Mouse (Mus musculus) hindbrain, embryonic 12.5 days (tissue): ENCODE results near the gene 4930556J24Rik. TPM values are rescaled to one million over a fixed set of nuclear protein-coding genes. Genes with fewer than 3 reads are reported as not detected.
A peak's percentile ranks its signal among the peaks of the same experiment; 100 is the strongest.
"Not testable (repeated sequence)": the region's sequence is repeated elsewhere in the genome, so short reads cannot be mapped to it uniquely, and the experiment has no call there.

Experiments
- ATAC-seq: fragments of 200-750 bp; cut with Nextera tagmentation; 2 replicates; pipeline ENCODE4 v1.8.0; 2017; ENCODE audit warnings: moderate TSS enrichment; ENCODE audit not compliant: low FRiP score
- H3K27ac ChIP-seq: fragments of 300-500 bp; sonication (generic); 2 replicates; pipeline ENCODE4 v1.5.1; 2016; ENCODE audit warnings: mild to moderate bottlenecking
- H3K27me3 ChIP-seq: fragments of 300-500 bp; sonication (generic); 2 replicates; pipeline ENCODE4 v1.6.1; 2016; ENCODE audit warnings: mild to moderate bottlenecking
- H3K36me3 ChIP-seq: fragments of 300-500 bp; sonication (generic); 2 replicates; pipeline ENCODE4 v1.6.1; 2016; ENCODE audit warnings: mild to moderate bottlenecking
- H3K4me1 ChIP-seq: fragments of 300-500 bp; sonication (generic); 2 replicates; pipeline ENCODE4 v1.6.1; 2016
- H3K4me2 ChIP-seq: fragments of 300-500 bp; sonication (generic); replicated peaks from 2 replicates; pipeline ENCODE4 v1.6.1; 2016; ENCODE audit warnings: mild to moderate bottlenecking
- H3K4me3 ChIP-seq: fragments of 300-500 bp; sonication (generic); 2 replicates; pipeline ENCODE4 v1.5.1; 2016; ENCODE audit warnings: mild to moderate bottlenecking
- H3K9ac ChIP-seq: fragments of 300-500 bp; sonication (generic); 2 replicates; pipeline ENCODE4 v1.6.1; 2016; ENCODE audit warnings: mild to moderate bottlenecking, moderate library complexity
- H3K9me3 ChIP-seq: fragments of 300-500 bp; sonication (generic); replicated peaks from 2 replicates; pipeline ENCODE4 v1.6.1; 2016; ENCODE audit warnings: mild to moderate bottlenecking
- WGBS: fragments of 180-500 bp; shearing (Covaris S2); methylation state at CpG from one replicate; pipeline ENCODE4 v1.1.7; 2016; 5-methylcytosine and 5-hydroxymethylcytosine counted together
- polyA plus RNA-seq: library from polyadenylated mRNA; unstranded; fragments of >200 nt; fragmentation: Nextera tagmentation; extraction: Ambion mirVana; gene quantifications from 2 replicates; pipeline ENCODE4 v1.2.1, GENCODE M21; 2016

Gene 4930556J24Rik
- polyA plus RNA-seq, 1 experiment from 2014 or later, result 0.30 TPM

- H3K27me3 ChIP-seq, result peaks cover 11% of the 10 kb centered on the region
- H3K4me3 ChIP-seq, result peak overlapping the region; percentile 63
- H3K27ac ChIP-seq, result peak overlapping the region; percentile 66
- WGBS, result under 1% methylated on average over 64 of the region's 65 CpGs
- H3K9me3 ChIP-seq, result no peaks in the 10 kb centered on the region
- no peaks in the 10 kb centered on the region for H3K36me3 ChIP-seq
- H3K4me2 ChIP-seq, result peak overlapping the region; percentile 71
- peaks cover 38% of the 10 kb centered on the region for H3K4me1 ChIP-seq
- peak overlapping the region; percentile 75 for H3K9ac ChIP-seq
- ATAC-seq, result peak; percentile 89
These were observed 63.1 kb downstream of the 4930556J24Rik start for GRCm38 (mm10) chr11:3913316-3914108.

- H3K27ac ChIP-seq, result no peak overlapping the region
- peaks cover 11% of the 10 kb centered on the region for H3K27me3 ChIP-seq
- no peaks in the 10 kb centered on the region for H3K9me3 ChIP-seq
- peak overlapping the region; percentile 71 for H3K4me2 ChIP-seq
- no peaks in the 10 kb centered on the region for H3K36me3 ChIP-seq
- ATAC-seq, result peak; percentile 9; the same call in 1 of the 2 replicates
- H3K4me1 ChIP-seq, result peaks cover 38% of the 10 kb centered on the region
- WGBS, result 1% methylated on average over 16 of the region's 16 CpGs
- peak overlapping the region; percentile 75 for H3K9ac ChIP-seq
- peak overlapping the region; percentile 63 for H3K4me3 ChIP-seq
These were observed 63.7 kb downstream of the 4930556J24Rik start for GRCm38 (mm10) chr11:3912875-3913271.

GRCm38 (mm10) chr11:3912100-3912874, 64.3 kb downstream of the 4930556J24Rik start:
- Histone ChIP-seq H3K4me2 (peak overlapping the region; percentile 71), H3K4me3 (peak overlapping the region; percentile 63), H3K27ac (peak overlapping the region; percentile 18; the same call in 1 of the 2 replicates), H3K9me3 (no peaks in the 10 kb centered on the region), H3K36me3 (no peaks in the 10 kb centered on the region), H3K4me1 (peaks cover 38% of the 10 kb centered on the region), H3K27me3 (peaks cover 11% of the 10 kb centered on the region), H3K9ac (peak overlapping the region; percentile 75)
- peak; percentile 30 for ATAC-seq
- WGBS, result 16% methylated on average over 19 of the region's 19 CpGs

- H3K4me3 ChIP-seq, ATAC-seq, H3K9ac ChIP-seq, H3K36me3 ChIP-seq, H3K27ac ChIP-seq, H3K9me3 ChIP-seq: not testable (repeated sequence)
- 80% methylated on average over 6 of the region's 6 CpGs for WGBS
- H3K4me1 ChIP-seq, result peaks cover 38% of the 10 kb centered on the region
- peaks cover 11% of the 10 kb centered on the region for H3K27me3 ChIP-seq
- peak overlapping the region; percentile 28 for H3K4me2 ChIP-seq
These were observed 65.1 kb downstream of the 4930556J24Rik start for GRCm38 (mm10) chr11:3911440-3911839.

- ATAC-seq, result no peak
- Histone ChIP-seq H3K4me3 (no peak overlapping the region), H3K27me3 (peaks cover 11% of the 10 kb centered on the region), H3K4me1 (peaks cover 38% of the 10 kb centered on the region), H3K9me3 (no peaks in the 10 kb centered on the region), H3K36me3 (peaks cover 2% of the 10 kb centered on the region; the same call in 1 of the 2 replicates), H3K9ac (peak overlapping the region; percentile 38), H3K27ac (no peak overlapping the region), H3K4me2 (peak overlapping the region; percentile 28)
- 49% methylated on average over 5 of the region's 5 CpGs for WGBS
These were observed 65.9 kb downstream of the 4930556J24Rik start for GRCm38 (mm10) chr11:3910513-3911310.

- WGBS, result 86% methylated on average over 4 of the region's 4 CpGs
- no peak overlapping the region for H3K9ac ChIP-seq
- no peak for ATAC-seq
- peaks cover 11% of the 10 kb centered on the region for H3K27me3 ChIP-seq
- peaks cover 2% of the 10 kb centered on the region; the same call in 1 of the 2 replicates for H3K36me3 ChIP-seq
- H3K27ac ChIP-seq, result no peak overlapping the region
- H3K9me3 ChIP-seq, result no peaks in the 10 kb centered on the region
- H3K4me3 ChIP-seq, result no peak overlapping the region
- peaks cover 37% of the 10 kb centered on the region for H3K4me1 ChIP-seq
- no peak overlapping the region for H3K4me2 ChIP-seq
These were observed 67.3 kb downstream of the 4930556J24Rik start for GRCm38 (mm10) chr11:3909236-3909635.

- WGBS, result 79% methylated on average over 1 of the region's 1 CpGs
- Histone ChIP-seq H3K4me1 (peaks cover 7% of the 10 kb centered on the region), H3K4me3 (no peak overlapping the region), H3K9me3 (no peaks in the 10 kb centered on the region), H3K9ac (no peak overlapping the region), H3K27me3 (peaks cover 3% of the 10 kb centered on the region; the same call in 1 of the 2 replicates), H3K36me3 (peaks cover 5% of the 10 kb centered on the region; the same call in 1 of the 2 replicates), H3K4me2 (no peak overlapping the region), H3K27ac (no peak overlapping the region)
- no peak for ATAC-seq
These were observed 71.1 kb downstream of the 4930556J24Rik start for GRCm38 (mm10) chr11:3905446-3905845.

- Histone ChIP-seq H3K27ac (no peak overlapping the region), H3K9me3 (no peaks in the 10 kb centered on the region), H3K36me3 (peaks cover 5% of the 10 kb centered on the region; the same call in 1 of the 2 replicates), H3K27me3 (no peaks in the 10 kb centered on the region), H3K4me1 (0 out of 2 replicates have a peak, but pooled peaks cover 4% of the 10 kb centered on the region), H3K9ac (no peak overlapping the region), H3K4me2 (no peak overlapping the region), H3K4me3 (no peak overlapping the region)
- ATAC-seq, result no peak
- WGBS, result 79% methylated on average over 6 of the region's 6 CpGs
These were observed 71.9 kb downstream of the 4930556J24Rik start for GRCm38 (mm10) chr11:3904673-3905072.

- Histone ChIP-seq H3K4me3 (no peak overlapping the region), H3K36me3 (peaks cover 20% of the 10 kb centered on the region)
- ATAC-seq, result no peak
These were observed 73.5 kb downstream of the 4930556J24Rik start for GRCm38 (mm10) chr11:3903046-3903445.

GRCm38 (mm10) chr11:3902516-3902915, 74.1 kb downstream of the 4930556J24Rik start:
- no peak overlapping the region for H3K27ac ChIP-seq
- H3K9me3 ChIP-seq, result no peaks in the 10 kb centered on the region
- H3K27me3 ChIP-seq, result no peaks in the 10 kb centered on the region
- WGBS, result 92% methylated on average over 3 of the region's 3 CpGs
- H3K36me3 ChIP-seq, result peaks cover 26% of the 10 kb centered on the region
- no peaks in the 10 kb centered on the region for H3K4me1 ChIP-seq
- ATAC-seq, result no peak
- no peak overlapping the region for H3K4me3 ChIP-seq
- no peak overlapping the region for H3K4me2 ChIP-seq
- no peak overlapping the region for H3K9ac ChIP-seq

More at GRCm38 (mm10) chr11:3903046-3903445, 73.5 kb downstream of the 4930556J24Rik start:
- Histone ChIP-seq H3K9ac (no peak overlapping the region), H3K4me1 (no peaks in the 10 kb centered on the region), H3K27me3 (no peaks in the 10 kb centered on the region), H3K27ac (no peak overlapping the region), H3K9me3 (no peaks in the 10 kb centered on the region), H3K4me2 (no peak overlapping the region)
- WGBS, result 81% methylated on average over 5 of the region's 5 CpGs

- H3K9me3 ChIP-seq, result no peaks in the 10 kb centered on the region
- 86% methylated on average over 6 of the region's 6 CpGs for WGBS
- no peak overlapping the region for H3K4me2 ChIP-seq
- no peak overlapping the region for H3K4me3 ChIP-seq
- 0 out of 2 replicates have a peak, but pooled peaks cover 6% of the 10 kb centered on the region for H3K4me1 ChIP-seq
- no peak overlapping the region for H3K9ac ChIP-seq
- no peaks in the 10 kb centered on the region for H3K27me3 ChIP-seq
- no peak for ATAC-seq
- H3K36me3 ChIP-seq, result peaks cover 32% of the 10 kb centered on the region
- no peak overlapping the region for H3K27ac ChIP-seq
These were observed 76.3 kb downstream of the 4930556J24Rik start for GRCm38 (mm10) chr11:3900296-3900695.
